21 mouse cellular contexts compared by ENCODE assay signal in genomic region chr3:32601055-32601454, GRCm38 (mm10). TPM values are rescaled to one million over a fixed set of nuclear protein-coding genes. Genes with fewer than 3 reads are reported as not detected.
DNase-seq lines count a peak whose midpoint lies in the region; ATAC-seq lines count a peak whose summit lies in the region.
"Had no signal": no experiment of that assay in that cellular context is flagged by ENCODE, and none has a peak within 500 bp of the region (broad histone marks: within the 10 kb centered on the region; RNA-seq: fewer than 3 reads in every experiment).

No protein-coding gene starts in this region.

- H3K4me3 ChIP-seq in embryonic facial prominence, embryonic 14.5 days (ENCODE audit: low read depth, low read length): no peak overlapping the region
- H3K4me3 ChIP-seq in embryonic facial prominence, embryonic 10.5 days: no peak overlapping the region
- no peak overlapping the region for H3K4me3 ChIP-seq in forebrain, embryonic 16.5 days (replicated peaks; ENCODE audit: low read length)
- H3K4me3 ChIP-seq: embryonic facial prominence, embryonic 13.5 days; hindbrain, embryonic 13.5 days; neural tube, embryonic 12.5 days had no signal

- H3K27me3 ChIP-seq in embryonic facial prominence, embryonic 14.5 days (replicated peaks; ENCODE audit: control insufficient read depth, insufficient read depth, low read length): no peaks in the 10 kb centered on the region
- no peaks in the 10 kb centered on the region for H3K27me3 ChIP-seq in embryonic facial prominence, embryonic 10.5 days (replicated peaks; ENCODE audit: low read depth, poor library complexity, severe bottlenecking)
- H3K27me3 ChIP-seq in forebrain, embryonic 16.5 days (replicated peaks; ENCODE audit: control insufficient read depth, insufficient read depth, low read length): no peaks in the 10 kb centered on the region
- H3K27me3 ChIP-seq: embryonic facial prominence, embryonic 13.5 days; hindbrain, embryonic 13.5 days; neural tube, embryonic 12.5 days had no signal

- no peak overlapping the region for H3K27ac ChIP-seq in embryonic facial prominence, embryonic 14.5 days (replicated peaks; ENCODE audit: low read depth, low read length)
- no peak overlapping the region for H3K27ac ChIP-seq in embryonic facial prominence, embryonic 10.5 days (replicated peaks)
- no peak overlapping the region for H3K27ac ChIP-seq in forebrain, embryonic 16.5 days (ENCODE audit: low read length)
- H3K27ac ChIP-seq: embryonic facial prominence, embryonic 13.5 days; hindbrain, embryonic 13.5 days; neural tube, embryonic 12.5 days had no signal

- no peak for ATAC-seq in embryonic facial prominence, embryonic 14.5 days (ENCODE audit: low read depth)
- ATAC-seq in common myeloid progenitor, adult 5-6 weeks (replicated peaks; ENCODE audit: low read depth, poor library complexity, severe bottlenecking): peak; percentile 43
- ATAC-seq in forebrain, embryonic 16.5 days: no peak
- ATAC-seq: liver, postnatal 0 days had no signal

- H3K4me1 ChIP-seq in embryonic facial prominence, embryonic 14.5 days (ENCODE audit: control insufficient read depth, insufficient read depth, low read length): no peaks in the 10 kb centered on the region
- no peaks in the 10 kb centered on the region for H3K4me1 ChIP-seq in embryonic facial prominence, embryonic 10.5 days
- H3K4me1 ChIP-seq in forebrain, embryonic 16.5 days (replicated peaks; ENCODE audit: control insufficient read depth, insufficient read depth, low read length): no peaks in the 10 kb centered on the region
- H3K4me1 ChIP-seq: embryonic facial prominence, embryonic 13.5 days; neural tube, embryonic 12.5 days had no signal

- no peak overlapping the region for H3K9ac ChIP-seq in embryonic facial prominence, embryonic 14.5 days (ENCODE audit: low read depth, low read length)
- H3K9ac ChIP-seq in forebrain, embryonic 16.5 days (replicated peaks; ENCODE audit: low read depth, low read length): no peak overlapping the region
- H3K9ac ChIP-seq: embryonic facial prominence, embryonic 13.5 days; hindbrain, embryonic 13.5 days; liver, postnatal 0 days; neural tube, embryonic 12.5 days had no signal

- H3K36me3 ChIP-seq in embryonic facial prominence, embryonic 14.5 days (ENCODE audit: control insufficient read depth, insufficient read depth, low read length): peaks cover 14% of the 10 kb centered on the region; the same call in 1 of the 2 replicates
- H3K36me3 ChIP-seq in embryonic facial prominence, embryonic 10.5 days (replicated peaks): peaks cover 16% of the 10 kb centered on the region; the same call in 1 of the 2 replicates
- H3K36me3 ChIP-seq in forebrain, embryonic 16.5 days (ENCODE audit: control insufficient read depth, insufficient read depth): no peaks in the 10 kb centered on the region

- H3K4me2 ChIP-seq in embryonic facial prominence, embryonic 14.5 days (ENCODE audit: low read depth, low read length): no peak overlapping the region
- H3K4me2 ChIP-seq in forebrain, embryonic 16.5 days (ENCODE audit: low read length): no peak overlapping the region
- H3K4me2 ChIP-seq: embryonic facial prominence, embryonic 13.5 days; heart, embryonic 11.5 days; hindbrain, embryonic 13.5 days; midbrain, embryonic 11.5 days; neural tube, embryonic 12.5 days had no signal

- H3K9me3 ChIP-seq in embryonic facial prominence, embryonic 14.5 days (ENCODE audit: control insufficient read depth, low read length): no peaks in the 10 kb centered on the region
- H3K9me3 ChIP-seq in embryonic facial prominence, embryonic 10.5 days: no peaks in the 10 kb centered on the region
- no peaks in the 10 kb centered on the region for H3K9me3 ChIP-seq in forebrain, embryonic 16.5 days (ENCODE audit: control insufficient read depth, low read length)
- H3K9me3 ChIP-seq: embryonic facial prominence, embryonic 13.5 days; hindbrain, embryonic 13.5 days; neural tube, embryonic 12.5 days had no signal

- peak; percentile 7 for DNase-seq in embryonic facial prominence, embryonic 14.5 days (ENCODE audit: low spot score)
- no peak for DNase-seq in embryonic facial prominence, embryonic 10.5 days (ENCODE audit: low spot score)
- DNase-seq in 3T3-L1 (ENCODE audit: low read depth, low spot score) (peak; percentile 92), NIH3T3 (ENCODE audit: low read depth) (peak; percentile 87)
- DNase-seq in thymus, postnatal 0 days (ENCODE audit: low spot score): no peak
- no peak for DNase-seq in heart, adult 8-10 months (ENCODE audit: low spot score)
- DNase-seq: cerebellum, adult 9-10 months; gastrocnemius, postnatal 14 days; heart, postnatal 14 days; kidney, adult 8-10 months; kidney, postnatal 14 days; liver; liver, postnatal 0 days; thymus, postnatal 25 days had no signal

- WGBS in embryonic facial prominence, embryonic 14.5 days: 93% methylated on average over 10 of the region's 10 CpGs
- WGBS in embryonic facial prominence, embryonic 10.5 days: 92% methylated on average over 10 of the region's 10 CpGs
- 93% methylated on average over 10 of the region's 10 CpGs for WGBS in forebrain, embryonic 16.5 days

RNA-seq across cellular contexts. Expression of gene Gnb4, which starts 15.3 kb away (rescaled TPM):
- 85.0 and 88.0 TPM in 2 replicates for polyA plus RNA-seq in embryonic facial prominence, embryonic 14.5 days (2014; fragmentation: Nextera tagmentation; extraction: Ambion mirVana)
- 38.8 and 44.1 TPM in 2 replicates for polyA plus RNA-seq in embryonic facial prominence, embryonic 10.5 days (2016; fragmentation: Nextera tagmentation; extraction: Ambion mirVana)
- 28.6 and 32.8 TPM in 2 replicates for total RNA-seq in common myeloid progenitor, adult 5-6 weeks (2017)
- polyA plus RNA-seq in thymus, postnatal 0 days (2015; fragmentation: Nextera tagmentation; extraction: Ambion mirVana): 43.3 and 45.5 TPM in 2 replicates
- total RNA-seq in heart, adult 8-10 months (2022): 10 to 100 TPM in 2 of 4 experiments, 1 to 10 TPM in 2; 6.9 to 14.1 (median 10.9) TPM
- 87.8 and 88.3 TPM in 2 replicates for polyA plus RNA-seq in forebrain, embryonic 16.5 days (2015; fragmentation: Nextera tagmentation; extraction: Ambion mirVana)

Comparison
In these comparisons a context has a peak if more than half of its experiments do, and no peak if none do; other contexts are left out.
1. DNase-seq: peak in embryonic facial prominence, embryonic 14.5 days (single experiment), 3T3-L1 (single experiment) and NIH3T3 (single experiment); none in embryonic facial prominence, embryonic 10.5 days (single experiment), thymus, postnatal 0 days (single experiment) and heart, adult 8-10 months (single experiment).